Mouse (Mus musculus): ENCODE data around the gene Tnip3. TPM values are rescaled to one million over a fixed set of nuclear protein-coding genes. Genes with fewer than 3 reads are reported as not detected.

Gene Tnip3
- 0.22 and 0.49 TPM in 2 replicates for total RNA-seq (2021)
- long read RNA-seq, experiment 1 = 0 reads
- long read RNA-seq, experiment 2 = 0 reads

DNA sequence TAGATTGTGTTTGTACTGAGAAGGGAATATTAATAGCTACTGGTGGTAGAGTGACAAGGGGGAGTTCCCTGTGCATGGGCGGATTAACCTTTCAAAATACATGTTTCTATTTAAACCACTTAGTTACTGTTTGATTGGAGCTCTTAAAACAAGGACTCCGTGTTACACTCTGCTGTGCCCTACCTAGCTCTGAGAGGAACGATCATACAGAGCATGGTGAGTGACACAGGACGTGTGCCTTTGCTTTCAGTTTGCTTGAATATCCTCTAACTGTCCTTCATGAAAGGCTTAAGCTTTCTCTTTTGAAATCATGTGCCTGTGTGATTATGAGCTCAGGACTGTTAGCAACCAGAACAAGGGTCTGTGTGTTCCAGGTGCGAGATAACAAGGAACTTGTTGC is at the start of gene Tnip3:
Gene Tnip3 (plus strand): TSS at position 122 of the 400 bp plus-strand sequence.
- DNase-seq = no peak

DNA sequence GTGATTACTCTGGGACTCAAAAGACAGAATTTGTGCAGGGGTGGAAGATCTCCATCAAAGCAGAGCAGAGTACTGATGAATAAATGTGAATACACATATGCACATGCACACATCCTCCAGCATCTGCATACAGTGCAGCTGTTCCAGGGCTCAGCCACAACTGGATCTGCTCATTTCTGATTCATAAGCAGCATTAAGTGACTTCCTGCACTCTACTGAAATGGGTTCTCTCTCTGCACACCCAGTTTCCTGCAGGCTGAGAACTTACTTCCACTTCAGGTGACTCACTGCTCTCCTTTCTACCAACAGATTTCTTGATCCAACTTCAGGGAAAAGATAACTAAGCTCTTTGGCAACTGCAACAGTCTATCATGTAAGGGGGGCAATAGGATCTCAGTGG is 26.3 kb upstream of the Tnip3 start:
- no peak for DNase-seq

DNA sequence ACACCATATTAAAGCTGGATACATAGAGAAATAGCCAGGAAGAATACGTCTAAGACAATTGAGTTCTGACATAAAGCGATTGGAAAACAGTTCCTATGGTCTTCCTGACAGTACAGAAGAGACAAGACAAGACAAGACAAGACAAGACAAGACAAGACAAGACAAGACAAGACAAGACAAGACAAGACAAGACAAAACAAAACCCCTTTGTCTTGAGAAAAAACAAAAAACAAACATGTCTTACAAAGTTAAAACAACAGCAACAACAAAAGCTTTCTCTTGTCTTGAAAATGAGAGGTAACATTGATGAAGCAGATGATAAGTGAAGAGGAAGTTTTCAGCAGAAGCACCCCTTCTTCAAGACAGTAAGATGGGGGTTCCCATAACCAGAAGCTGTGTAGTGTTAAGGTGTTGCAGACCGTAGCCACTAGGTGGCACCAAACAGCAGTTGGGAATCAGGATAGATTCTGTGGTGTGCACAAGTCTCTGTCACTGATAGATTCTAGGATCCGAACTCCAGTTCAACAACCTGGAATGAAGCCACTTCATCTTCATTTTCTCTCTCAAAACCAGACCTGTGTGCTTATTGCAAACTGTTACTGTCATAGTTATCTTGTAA is 15.0 kb upstream of the Tnip3 start:
- peak; percentile 78 for DNase-seq

DNA sequence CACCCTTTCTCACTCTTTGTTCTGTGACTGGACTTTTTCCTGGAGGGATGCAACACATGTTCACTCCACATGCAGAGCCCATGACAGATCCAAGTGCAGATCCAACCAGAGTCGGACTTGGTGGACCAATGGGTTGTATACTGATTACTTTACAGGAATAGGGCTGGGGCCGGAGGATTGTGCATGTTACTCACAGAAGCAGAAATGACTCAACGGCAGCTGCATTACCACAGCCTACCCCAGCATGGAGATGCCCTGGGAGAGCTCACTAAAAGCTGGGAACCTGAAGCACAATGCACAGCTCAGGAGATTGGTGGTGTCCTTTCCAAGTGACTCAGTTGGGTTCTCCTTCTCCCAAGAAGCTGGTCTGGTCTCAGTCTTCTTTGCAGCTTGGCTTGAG is 11.3 kb upstream of the Tnip3 start:
- DNase-seq = no peak

DNA sequence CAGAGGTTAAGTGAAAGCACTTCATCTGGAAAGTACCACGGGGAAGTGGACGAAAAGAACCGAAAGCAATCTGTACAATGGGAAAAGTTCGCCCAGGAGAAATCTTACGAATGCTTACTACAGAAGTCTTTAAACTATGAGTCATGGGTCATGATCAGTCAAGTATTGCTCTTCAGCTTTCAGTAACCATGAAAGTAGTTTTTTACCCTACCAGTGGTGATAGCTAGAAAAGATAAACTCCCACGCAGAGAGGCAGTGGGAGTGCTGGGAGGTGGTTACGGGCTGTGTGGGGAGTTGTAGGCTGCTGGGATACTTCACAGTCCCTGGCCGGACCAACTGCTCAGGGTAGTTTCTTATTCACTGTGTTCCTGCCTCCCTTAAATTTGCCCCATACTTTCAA is 8.4 kb upstream of the Tnip3 start:
- DNase-seq = no peak

DNA sequence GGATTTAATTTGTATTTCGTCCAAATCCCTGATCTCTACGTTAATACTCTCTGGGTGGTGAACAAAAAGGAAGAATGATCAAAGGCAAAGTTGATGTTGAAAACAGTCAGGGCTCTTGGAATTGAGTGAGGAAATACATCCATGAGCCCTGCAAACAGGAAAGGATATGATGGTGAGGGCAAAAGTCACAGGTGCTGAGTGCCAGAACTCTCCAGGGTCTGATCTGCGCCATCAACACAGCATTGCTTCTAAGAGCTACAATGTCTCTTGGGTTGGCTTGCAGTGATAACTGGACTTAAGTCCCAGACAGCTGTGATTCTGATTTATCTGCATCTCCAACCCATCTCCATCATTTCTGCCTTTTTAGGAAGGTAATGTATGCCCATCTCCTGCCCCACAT is 4.3 kb upstream of the Tnip3 start:
- DNase-seq = no peak

DNA sequence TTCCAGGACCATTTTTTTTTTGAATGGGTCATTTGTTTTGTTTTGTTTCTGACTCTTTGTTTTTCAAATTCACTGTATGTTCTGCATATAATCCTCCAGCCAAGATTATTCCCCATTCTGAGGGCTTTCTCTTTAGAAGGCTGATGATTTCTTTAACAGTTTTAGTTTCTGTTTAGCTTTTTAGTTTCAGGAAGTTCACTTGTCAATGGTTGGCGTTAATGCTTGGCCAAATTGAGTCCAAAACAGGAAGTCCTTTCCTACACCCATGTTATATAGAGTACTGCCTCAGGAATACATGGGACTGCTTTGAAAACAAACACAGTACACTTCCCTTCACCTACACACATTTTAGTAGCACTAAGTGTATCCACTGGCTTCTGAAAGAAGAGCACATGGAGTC is 2.8 kb downstream of the Tnip3 start:
- DNase-seq = no peak

DNA sequence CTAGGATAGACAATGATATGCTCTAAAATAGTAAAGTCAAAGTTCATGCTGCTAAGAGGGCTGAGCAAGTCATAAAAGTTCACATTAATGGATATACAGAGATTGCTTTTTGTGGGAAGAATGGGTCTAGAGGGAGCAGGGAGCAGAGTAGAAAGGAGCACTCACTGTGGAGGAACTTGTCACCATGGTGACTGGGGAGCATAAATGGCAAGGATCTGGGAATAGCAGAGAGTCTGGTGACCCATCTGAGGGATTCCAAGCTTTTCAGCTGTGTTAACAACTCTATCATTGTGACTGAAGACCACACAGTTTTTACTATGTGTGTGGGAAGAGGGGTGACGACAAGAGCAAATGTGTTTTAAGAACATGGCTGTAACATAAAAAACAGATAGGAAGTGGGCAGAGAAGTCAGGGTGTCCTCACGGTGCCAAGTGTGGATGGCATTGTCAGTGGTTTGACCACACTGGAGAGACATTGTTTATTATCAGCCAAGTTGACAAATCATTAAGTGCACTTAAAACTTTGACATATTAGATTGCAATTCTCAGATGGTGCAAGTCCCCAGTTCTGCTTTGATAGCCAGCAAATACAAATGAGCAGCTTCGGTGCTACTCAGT is 6.2 kb downstream of the Tnip3 start:
- no peak for DNase-seq

DNA sequence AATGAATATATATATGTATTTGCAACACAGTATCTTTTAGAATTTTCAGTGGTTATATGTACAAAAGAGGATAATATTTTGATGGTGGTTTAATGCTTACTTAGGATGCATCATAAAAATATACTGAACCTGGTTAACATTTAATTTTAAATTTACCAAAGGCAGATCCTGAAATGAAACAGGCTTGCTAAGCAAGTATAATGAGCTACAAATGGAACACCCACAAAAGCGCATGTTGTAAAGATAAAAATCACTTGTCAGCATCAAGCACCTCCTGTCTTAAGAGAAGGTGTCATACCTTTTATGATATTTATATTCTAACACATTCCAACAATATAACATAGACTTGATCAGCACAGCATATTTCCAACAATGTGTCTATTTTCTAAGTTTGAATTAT is 8.6 kb downstream of the Tnip3 start:
- DNase-seq = no peak

DNA sequence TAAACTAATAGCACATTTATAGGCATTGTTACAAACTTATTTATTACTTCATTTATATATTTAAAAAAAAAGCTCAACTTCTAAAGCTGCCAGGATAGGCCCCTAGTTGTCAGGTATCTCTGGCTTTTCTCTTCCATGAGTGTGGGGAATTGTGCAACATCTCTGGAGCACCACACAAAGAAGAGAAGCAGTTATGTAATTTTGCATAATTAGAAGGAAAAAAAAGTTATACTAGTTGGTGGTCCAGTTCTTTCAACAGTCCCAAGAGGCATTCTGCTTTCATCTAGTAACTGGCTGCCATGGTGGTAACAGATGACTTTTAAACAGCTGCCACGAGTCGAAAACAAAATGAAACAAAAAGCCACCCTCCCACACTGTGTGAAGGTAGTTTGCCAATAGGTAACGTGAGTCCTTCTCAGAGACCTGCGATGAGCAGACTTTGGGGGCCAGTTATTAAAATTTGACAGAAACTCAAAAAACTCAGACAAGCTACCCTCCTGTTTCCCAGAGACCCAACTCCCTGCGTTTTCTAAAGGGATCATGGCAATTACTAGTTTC is 12.3 kb downstream of the Tnip3 start:
- no peak for DNase-seq

DNA sequence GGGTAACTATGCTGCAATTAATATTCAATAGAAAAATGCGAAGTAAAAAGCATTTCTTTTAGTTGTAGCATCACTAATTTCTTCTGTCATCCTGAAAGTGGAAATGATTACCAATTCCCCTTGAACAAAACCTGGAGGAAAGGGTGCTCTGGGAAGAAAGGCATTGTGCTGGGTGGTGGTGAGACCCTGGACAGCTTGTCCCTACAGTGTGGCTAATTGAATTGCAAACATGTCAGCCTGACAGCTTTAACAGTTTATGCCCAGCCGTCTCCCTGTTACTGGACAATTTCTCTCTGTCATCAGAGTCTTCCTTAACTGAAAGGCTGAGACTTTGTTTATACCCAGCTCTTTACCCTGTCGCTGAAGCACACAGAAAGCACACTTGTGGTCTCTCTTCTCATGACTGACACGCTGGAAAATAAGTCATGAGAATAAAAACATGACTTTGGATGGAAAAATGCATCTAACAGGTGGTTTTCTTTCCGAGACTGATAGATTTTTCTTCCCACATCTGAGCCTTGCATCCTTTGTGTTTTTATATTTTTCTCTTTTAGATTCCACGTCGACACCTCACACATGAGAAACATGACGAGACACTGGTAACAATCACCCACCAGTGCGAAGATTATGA is 13.0 kb downstream of the Tnip3 start:
- no peak for DNase-seq

DNA sequence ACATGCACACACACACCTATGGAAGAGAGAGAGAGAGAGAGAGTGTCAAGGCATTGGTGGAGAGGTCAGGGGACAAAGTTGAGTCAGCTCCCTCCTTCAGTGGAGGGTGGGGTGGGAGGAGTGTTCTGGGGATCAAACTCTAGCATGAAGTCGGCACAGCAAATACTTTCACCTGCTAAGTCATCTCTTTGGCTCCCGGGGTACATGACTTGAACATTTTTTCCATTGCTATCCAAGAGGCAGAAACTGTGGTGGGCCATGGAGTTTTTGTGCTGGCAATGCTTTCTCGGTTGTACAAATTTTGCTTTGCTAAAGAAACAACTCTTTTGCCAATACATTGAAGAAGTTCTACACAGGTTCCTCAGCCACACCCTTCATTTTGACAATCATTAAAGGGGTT is 13.8 kb downstream of the Tnip3 start:
- no peak for DNase-seq

DNA sequence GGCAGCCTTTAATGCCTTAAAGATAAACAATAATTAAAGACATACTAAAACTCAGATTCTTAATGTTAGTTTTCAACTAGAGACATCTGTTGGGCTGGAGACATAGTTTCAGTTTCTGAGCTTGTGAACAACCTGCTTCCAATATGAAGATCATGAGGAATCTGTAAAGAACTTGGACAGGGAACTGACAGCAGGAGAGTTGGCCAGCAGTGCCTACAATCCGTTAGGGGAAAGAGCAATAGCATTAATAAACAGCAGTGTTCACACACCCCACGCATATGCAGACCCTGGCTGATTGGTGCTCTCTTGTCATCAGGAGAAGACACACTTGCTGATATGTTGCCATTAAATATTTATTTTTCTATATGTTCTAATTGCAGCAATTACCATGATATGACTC is 15.0 kb downstream of the Tnip3 start:
- no peak for DNase-seq

DNA sequence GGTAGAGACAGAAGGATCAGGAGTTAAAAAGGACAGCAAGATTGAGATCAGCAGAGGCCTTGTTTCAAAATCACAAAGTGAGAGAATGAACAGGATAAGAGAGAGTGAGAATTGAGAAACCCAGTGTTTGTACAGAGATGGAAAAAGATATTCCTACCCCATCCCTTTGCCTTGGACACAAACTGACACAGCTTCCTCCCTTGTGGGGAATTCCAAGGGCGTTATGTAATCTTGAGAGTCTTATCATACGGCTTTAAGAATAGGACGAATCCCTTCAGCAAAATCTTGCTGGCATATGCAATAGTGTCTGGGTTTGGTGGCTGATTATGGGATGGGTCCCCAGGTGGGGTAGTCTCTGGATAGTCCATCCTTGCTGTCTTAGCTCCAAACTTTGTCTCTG is 16.0 kb downstream of the Tnip3 start:
- no peak for DNase-seq

DNA sequence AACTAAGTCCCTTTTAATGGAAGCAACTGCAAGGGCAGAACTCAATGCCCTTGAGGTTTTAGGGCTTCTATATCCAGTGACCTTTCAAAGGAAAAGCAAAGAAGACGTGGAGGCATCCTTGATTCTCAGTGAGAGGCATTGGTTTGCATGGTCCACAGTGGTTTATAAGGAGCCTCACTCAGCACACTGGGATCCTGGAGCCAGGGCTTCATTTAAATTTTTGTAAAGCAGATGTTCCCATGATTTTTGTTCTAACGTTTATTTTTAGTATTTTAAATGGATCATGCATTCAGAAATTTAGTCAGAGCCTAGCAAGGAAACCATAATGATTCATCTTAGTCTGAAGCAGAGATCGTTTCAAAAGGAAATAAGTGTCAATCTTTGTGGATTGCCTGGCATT is 17.3 kb downstream of the Tnip3 start:
- no peak for DNase-seq

DNA sequence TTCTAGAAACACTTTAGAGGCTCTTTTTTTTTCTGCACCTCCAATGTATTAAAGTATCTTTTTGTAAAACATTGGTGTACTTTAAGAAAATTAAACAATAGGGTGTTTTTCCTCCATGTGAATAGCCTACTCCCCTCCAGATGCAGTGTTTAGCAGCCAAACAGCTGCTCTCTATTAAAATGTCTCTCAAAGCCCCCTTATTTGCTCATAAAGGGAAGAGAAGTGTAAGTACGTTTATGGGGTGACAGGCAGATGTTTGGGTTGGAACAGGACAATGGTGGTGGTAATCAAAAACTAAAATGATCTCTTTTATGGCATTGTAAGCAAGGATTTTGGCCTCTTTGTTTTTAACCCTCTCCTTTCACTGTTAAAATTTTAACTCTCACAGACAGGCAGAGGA is 17.8 kb downstream of the Tnip3 start:
- no peak for DNase-seq

DNA sequence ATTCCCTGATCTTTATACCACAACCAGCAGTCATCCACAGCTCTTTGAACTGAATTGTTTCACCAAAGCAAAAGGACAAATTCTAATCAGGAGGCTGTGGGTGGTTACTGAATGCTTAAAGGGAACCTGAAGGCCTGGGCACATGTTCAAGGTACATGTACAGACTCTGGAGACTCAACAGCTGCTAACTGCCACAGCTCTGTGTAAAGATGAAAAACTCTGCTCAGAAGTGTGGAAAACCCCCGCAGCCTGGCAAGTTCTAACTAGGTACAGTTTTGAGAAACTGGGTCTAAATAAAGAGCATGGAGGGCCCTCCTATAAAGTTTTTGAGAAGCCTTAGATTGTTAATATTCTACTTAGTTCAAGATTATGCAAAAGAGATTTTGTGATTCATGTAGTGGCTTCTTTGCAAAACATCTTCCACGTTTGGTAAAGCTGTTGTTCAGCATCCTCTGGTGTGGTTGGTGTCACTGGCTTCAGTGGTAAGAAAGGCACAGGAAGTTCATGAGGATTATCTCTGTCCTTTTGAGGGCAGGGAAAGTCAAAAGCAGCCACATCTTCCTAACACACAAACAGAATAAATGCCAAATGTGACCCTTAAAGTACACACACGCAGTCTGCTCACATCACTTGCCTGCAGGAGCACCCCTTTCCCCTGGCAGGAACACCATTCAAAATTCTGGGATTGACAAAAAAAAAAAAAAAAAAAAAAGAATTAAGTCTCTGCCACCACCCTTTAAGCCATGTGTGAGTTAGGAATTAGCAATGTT is 39.0 kb downstream of the Tnip3 start:
- no peak for DNase-seq

DNA sequence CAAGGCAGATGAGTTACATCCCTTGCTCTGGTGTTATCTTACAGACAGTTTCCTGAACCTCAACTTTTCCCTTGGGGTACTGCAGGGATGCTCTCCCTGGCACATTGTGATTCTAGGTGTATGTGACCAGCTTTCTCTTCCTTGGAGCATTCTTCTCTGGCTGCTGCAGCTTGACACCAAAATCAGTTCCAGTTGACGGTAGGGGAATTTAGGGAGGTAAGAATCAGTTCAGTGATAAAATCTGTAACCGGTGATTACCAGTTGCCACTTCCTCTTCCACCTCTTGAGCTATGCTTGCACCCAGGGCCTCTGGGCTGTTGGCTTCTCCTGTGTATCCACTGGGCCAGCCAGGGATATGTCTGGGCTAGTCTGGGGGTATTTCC is 39.5 kb downstream of the Tnip3 start:
- DNase-seq = no peak

DNA sequence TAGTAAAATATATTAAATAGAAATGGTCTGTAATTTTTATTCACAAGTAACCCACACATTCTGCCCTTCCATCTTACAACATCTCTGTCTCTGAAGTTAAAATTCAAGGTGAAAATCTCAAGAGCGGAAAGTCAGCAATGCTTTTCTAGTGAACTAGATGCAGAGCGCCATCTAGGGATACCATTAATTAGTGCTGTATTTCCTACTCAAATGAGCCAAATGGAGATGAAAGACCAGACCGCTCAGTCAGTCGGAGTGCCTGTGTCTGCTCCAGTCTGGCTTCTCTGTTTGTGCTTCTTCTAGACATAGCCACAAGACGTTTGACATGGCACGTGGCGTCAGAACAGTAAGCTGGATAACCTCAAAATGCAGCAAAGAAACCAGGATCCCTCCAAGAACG is 44.6 kb downstream of the Tnip3 start:
- DNase-seq = peak; percentile 62

DNA sequence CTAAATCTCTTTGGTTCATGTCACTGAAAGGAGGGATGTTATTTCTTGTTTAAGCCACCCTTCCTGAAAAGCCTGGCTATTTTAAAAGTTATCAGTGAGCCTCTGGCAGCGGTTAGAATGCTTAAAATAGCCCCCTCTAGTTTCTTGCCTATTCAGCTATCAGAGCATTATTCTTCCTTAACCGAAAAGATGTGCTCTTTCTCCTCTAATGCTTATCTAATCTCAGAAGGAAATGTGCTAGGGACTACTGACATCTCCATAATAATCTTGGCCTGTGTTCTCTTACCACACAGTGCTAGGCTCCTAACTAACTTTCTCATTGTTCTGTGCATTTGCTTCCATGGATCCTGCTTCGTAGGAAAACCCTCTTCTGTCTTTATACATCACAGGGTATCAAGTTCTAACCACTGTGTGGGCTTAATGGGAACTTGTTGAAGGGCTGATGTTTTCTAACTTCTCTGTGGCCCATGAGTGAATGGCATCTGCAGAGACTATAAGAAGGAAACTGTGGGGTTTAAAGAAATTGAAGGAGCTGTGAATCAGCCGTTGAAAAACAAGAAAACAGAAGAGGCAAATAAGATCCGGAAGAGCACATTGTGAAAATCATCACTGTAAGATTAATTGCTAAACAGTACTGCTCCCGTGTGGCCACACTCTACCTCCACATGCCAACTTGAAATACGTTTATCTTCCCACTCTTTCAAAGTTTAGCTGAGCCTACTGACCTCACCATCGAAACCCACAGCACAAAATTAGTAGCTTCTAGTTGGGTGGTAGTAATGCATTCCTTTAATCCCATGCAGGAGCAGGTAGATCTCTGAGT is 53.2 kb downstream of the Tnip3 start:
- DNase-seq = no peak

DNA sequence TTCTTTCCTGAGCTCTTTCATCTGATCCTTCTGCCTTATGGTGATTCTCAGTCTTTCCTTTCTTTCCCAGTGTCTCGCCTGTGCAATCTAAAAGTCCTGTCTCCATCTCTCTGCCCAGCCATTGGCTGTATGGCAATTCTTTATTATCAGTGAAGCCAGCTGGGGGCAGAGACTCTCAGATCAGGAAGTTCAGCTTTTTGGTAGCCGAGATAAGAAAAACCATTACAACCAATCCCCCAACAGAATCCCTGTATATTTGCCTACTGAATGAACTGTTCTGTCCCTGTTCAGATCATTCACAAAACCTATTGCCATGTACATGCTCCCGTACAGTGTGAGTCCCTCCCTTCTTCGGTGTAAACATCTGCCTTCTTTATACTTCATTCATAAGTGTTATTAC is 57.9 kb downstream of the Tnip3 start:
- DNase-seq = no peak

DNA sequence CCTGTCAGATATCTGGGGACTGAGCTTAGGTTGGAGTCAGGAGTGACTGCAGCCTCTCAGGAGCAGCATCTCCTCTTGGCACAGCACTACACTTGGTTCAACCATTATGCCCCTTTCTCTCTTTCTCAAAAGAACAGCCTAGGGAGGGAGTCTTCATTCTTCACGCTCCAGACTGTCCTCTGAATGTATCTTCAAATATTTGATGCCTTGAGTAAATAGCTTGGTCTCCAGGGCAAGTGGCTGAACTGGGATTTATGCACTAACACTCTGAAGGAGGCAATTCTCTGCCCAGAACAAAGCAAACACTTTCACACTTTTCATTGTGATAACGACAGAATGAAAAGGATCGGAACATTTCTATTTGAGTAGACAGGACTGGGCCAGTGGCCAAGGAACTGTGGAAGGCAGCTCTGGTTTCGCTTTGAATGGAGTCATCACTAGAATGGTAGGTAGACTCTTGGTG is 59.8 kb downstream of the Tnip3 start:
- DNase-seq = peak; percentile 42

Measured in adrenal gland, postnatal 14 days (tissue).